ENCODE assay signal across 29 mouse cellular contexts in genomic region chr2:85004341-85004740, GRCm38 (mm10). TPM values are rescaled to one million over a fixed set of nuclear protein-coding genes. Genes with fewer than 3 reads are reported as not detected.
DNase-seq lines count a peak whose midpoint lies in the region; ATAC-seq and TF ChIP-seq lines count a peak whose summit lies in the region.
"Had no signal": no experiment of that assay in that cellular context is flagged by ENCODE, and none has a peak within 500 bp of the region (broad histone marks: within the 10 kb centered on the region; RNA-seq: fewer than 3 reads in every experiment).

No protein-coding gene starts in this region.

- no peaks in the 10 kb centered on the region; the same call in 1 of the 2 replicates for H3K4me1 ChIP-seq in intestine, postnatal 0 days (replicated peaks; ENCODE audit: control insufficient read depth, insufficient read depth, low read length)
- no peaks in the 10 kb centered on the region for H3K4me1 ChIP-seq in hindbrain, embryonic 16.5 days (ENCODE audit: control insufficient read depth, insufficient read depth, low read depth, low read length)
- H3K4me1 ChIP-seq: hindbrain, embryonic 15.5 days; midbrain, embryonic 12.5 days had no signal

- 85% methylated on average over 4 of the region's 4 CpGs for WGBS in intestine, postnatal 0 days
- WGBS in hindbrain, embryonic 16.5 days = 83% methylated on average over 4 of the region's 4 CpGs

- DNase-seq in layer of hippocampus, adult 9-11 months = peak; percentile 33
- no peak for DNase-seq in layer of hippocampus, postnatal 36 days
- DNase-seq in NIH3T3 (ENCODE audit: low read depth) = peak; percentile 11
- peak; percentile 56 to 78 for DNase-seq in left cerebral cortex, postnatal 14 days (ENCODE audit: low spot score in 2 of 2)
- DNase-seq in right cerebral cortex, postnatal 36 days (ENCODE audit: low spot score in 2 of 2) = peak; percentile 21 to 56
- DNase-seq: adrenal gland, adult 8-10 months; B cell, adult 2 months; cerebellum, adult 9-11 months; forebrain, postnatal 0 days; gastrocnemius, postnatal 14 days; heart, adult 2 months; heart, postnatal 4 days; kidney, adult 18-20 months; liver; liver, postnatal 0 days; lung, postnatal 10 days; thymus, postnatal 25 days had no signal

- TF ChIP-seq CTCF in intestine, postnatal 0 days (IDR thresholded peaks at IDR 0.05; ENCODE audit: low read depth) = no peak

- H3K4me2 ChIP-seq in intestine, postnatal 0 days (replicated peaks; ENCODE audit: low read depth) = no peak overlapping the region
- H3K4me2 ChIP-seq in hindbrain, embryonic 16.5 days (ENCODE audit: low read length) = no peak overlapping the region
- H3K4me2 ChIP-seq: hindbrain, embryonic 15.5 days; midbrain, embryonic 12.5 days had no signal

- no peaks in the 10 kb centered on the region for H3K9me3 ChIP-seq in intestine, postnatal 0 days (ENCODE audit: control insufficient read depth)
- no peaks in the 10 kb centered on the region for H3K9me3 ChIP-seq in hindbrain, embryonic 16.5 days (ENCODE audit: control insufficient read depth, low read length)
- H3K9me3 ChIP-seq: hindbrain, embryonic 15.5 days; midbrain, embryonic 12.5 days had no signal

- intact Hi-C loops in left cerebral cortex, postnatal 14 days (cut with DNase I) = no loop called here

- no peak overlapping the region for H3K9ac ChIP-seq in intestine, postnatal 0 days (ENCODE audit: low read depth, low read length)
- no peak overlapping the region for H3K9ac ChIP-seq in hindbrain, embryonic 16.5 days (ENCODE audit: low read depth, low read length)
- H3K9ac ChIP-seq: forebrain, postnatal 0 days; hindbrain, embryonic 15.5 days; liver, postnatal 0 days; midbrain, embryonic 12.5 days had no signal

- no peak for ATAC-seq in intestine, postnatal 0 days
- no peak for ATAC-seq in hindbrain, embryonic 16.5 days
- ATAC-seq: forebrain, postnatal 0 days; liver, postnatal 0 days had no signal

- H3K4me3 ChIP-seq in intestine, postnatal 0 days (ENCODE audit: low read depth, low read length) = no peak overlapping the region
- H3K4me3 ChIP-seq in hindbrain, embryonic 16.5 days (ENCODE audit: low read length) = no peak overlapping the region
- H3K4me3 ChIP-seq: heart, adult 2 months; hindbrain, embryonic 15.5 days; midbrain, embryonic 12.5 days had no signal

- no peaks in the 10 kb centered on the region for H3K36me3 ChIP-seq in intestine, postnatal 0 days (ENCODE audit: control insufficient read depth, insufficient read depth)
- no peaks in the 10 kb centered on the region for H3K36me3 ChIP-seq in hindbrain, embryonic 16.5 days (ENCODE audit: control insufficient read depth, insufficient read depth, low read length)
- H3K36me3 ChIP-seq: hindbrain, embryonic 15.5 days; midbrain, embryonic 12.5 days had no signal

- no peak overlapping the region for H3K27ac ChIP-seq in intestine, postnatal 0 days (ENCODE audit: low read depth, low read length)
- no peak overlapping the region for H3K27ac ChIP-seq in hindbrain, embryonic 16.5 days (ENCODE audit: low read depth, low read length)
- H3K27ac ChIP-seq: heart, adult 2 months; hindbrain, embryonic 15.5 days; kidney, postnatal 0 days; midbrain, embryonic 12.5 days; stomach, postnatal 0 days had no signal

- no peaks in the 10 kb centered on the region for H3K27me3 ChIP-seq in intestine, postnatal 0 days (replicated peaks; ENCODE audit: control insufficient read depth, insufficient read depth, low read length)
- H3K27me3 ChIP-seq in hindbrain, embryonic 16.5 days (replicated peaks; ENCODE audit: control insufficient read depth, insufficient read depth, low read length) = no peaks in the 10 kb centered on the region
- H3K27me3 ChIP-seq: hindbrain, embryonic 15.5 days; midbrain, embryonic 12.5 days had no signal

RNA-seq across cellular contexts. Expression of gene Prg3, which starts 16.3 kb away (rescaled TPM):
- total RNA-seq in layer of hippocampus, postnatal 36 days (2021) = not detected
- total RNA-seq in left cerebral cortex, postnatal 14 days (2021) = not detected
- not detected in 2 replicates for polyA plus RNA-seq in intestine, postnatal 0 days (2015; fragmentation: Nextera tagmentation; extraction: Ambion mirVana)
- not detected in 2 replicates for polyA plus RNA-seq in hindbrain, embryonic 16.5 days (2015; fragmentation: Nextera tagmentation; extraction: Ambion mirVana)
- total RNA-seq: adrenal gland, adult 8-10 months; forebrain, postnatal 0 days; gastrocnemius, postnatal 14 days; heart, adult 2 months; heart, postnatal 4 days; layer of hippocampus, adult 18-20 months; left cerebral cortex, postnatal 10 days; monocyte, adult 5-6 weeks had no signal
- polyA plus RNA-seq: embryonic facial prominence, embryonic 14.5 days; forebrain, postnatal 0 days; heart, adult 2 months; heart, embryonic 14.5 days; hindbrain, embryonic 15.5 days; kidney, postnatal 0 days; midbrain, embryonic 12.5 days; neural tube, embryonic 11.5 days; stomach, postnatal 0 days had no signal

RNA-seq across cellular contexts. Expression of gene Prg2, which starts 24.1 kb away (rescaled TPM):
- total RNA-seq in layer of hippocampus, postnatal 36 days (2021) = not detected
- not detected for total RNA-seq in left cerebral cortex, postnatal 14 days (2021)
- polyA plus RNA-seq in intestine, postnatal 0 days (2015; fragmentation: Nextera tagmentation; extraction: Ambion mirVana) = not detected in 2 replicates
- 0.45 TPM in 1 of 2 replicates, not detected in the other for polyA plus RNA-seq in hindbrain, embryonic 16.5 days (2015; fragmentation: Nextera tagmentation; extraction: Ambion mirVana)
- total RNA-seq: adrenal gland, adult 8-10 months; forebrain, postnatal 0 days; heart, adult 2 months; heart, postnatal 4 days; layer of hippocampus, adult 18-20 months; left cerebral cortex, postnatal 10 days had no signal
- polyA plus RNA-seq: embryonic facial prominence, embryonic 14.5 days; forebrain, postnatal 0 days; heart, embryonic 14.5 days; kidney, postnatal 0 days; midbrain, embryonic 12.5 days; neural tube, embryonic 11.5 days had no signal

RNA-seq across cellular contexts. Expression of gene Ssrp1, which starts 32.7 kb away (rescaled TPM):
- total RNA-seq in layer of hippocampus, postnatal 36 days (2021) = 100 to 1,000 TPM; 120 TPM
- total RNA-seq in left cerebral cortex, postnatal 14 days (2021) = 10 to 100 TPM; 88.8 to 93.6 TPM
- 71.9 and 73.0 TPM in 2 replicates for polyA plus RNA-seq in intestine, postnatal 0 days (2015; fragmentation: Nextera tagmentation; extraction: Ambion mirVana)
- polyA plus RNA-seq in hindbrain, embryonic 16.5 days (2015; fragmentation: Nextera tagmentation; extraction: Ambion mirVana) = 156 and 166 TPM in 2 replicates

RNA-seq across cellular contexts. Expression of gene P2rx3, which starts 32.9 kb away (rescaled TPM):
- 1 to 10 TPM; 1.4 to 2.7 TPM for total RNA-seq in layer of hippocampus, postnatal 36 days (2021)
- 1 to 10 TPM; 1.4 to 2.0 TPM for total RNA-seq in left cerebral cortex, postnatal 14 days (2021)
- 0.18 and 0.26 TPM in 2 replicates for polyA plus RNA-seq in intestine, postnatal 0 days (2015; fragmentation: Nextera tagmentation; extraction: Ambion mirVana)
- 8.0 and 11.2 TPM in 2 replicates for polyA plus RNA-seq in hindbrain, embryonic 16.5 days (2015; fragmentation: Nextera tagmentation; extraction: Ambion mirVana)
- total RNA-seq: forebrain, postnatal 0 days; monocyte, adult 5-6 weeks had no signal
- polyA plus RNA-seq: heart, embryonic 14.5 days had no signal

RNA-seq across cellular contexts. Expression of gene Tnks1bp1, which starts 43.5 kb away (rescaled TPM):
- total RNA-seq in layer of hippocampus, postnatal 36 days (2021) = 100 to 1,000 TPM; 159 to 174 TPM
- 100 to 1,000 TPM in 1 of 2 experiments, 10 to 100 TPM in 1; 88.5 to 102 TPM for total RNA-seq in left cerebral cortex, postnatal 14 days (2021)
- polyA plus RNA-seq in intestine, postnatal 0 days (2015; fragmentation: Nextera tagmentation; extraction: Ambion mirVana) = 18.0 and 19.5 TPM in 2 replicates
- polyA plus RNA-seq in hindbrain, embryonic 16.5 days (2015; fragmentation: Nextera tagmentation; extraction: Ambion mirVana) = 19.6 and 29.8 TPM in 2 replicates

Comparison
In these comparisons a context has a peak if more than half of its experiments do, and no peak if none do; other contexts are left out.
1. DNase-seq: peak in layer of hippocampus, adult 9-11 months (single experiment), NIH3T3 (single experiment), left cerebral cortex, postnatal 14 days (2 of 2) and right cerebral cortex, postnatal 36 days (2 of 2); none in layer of hippocampus, postnatal 36 days (0 of 2).